Mouse (Mus musculus): ENCODE measurements around the gene Clk2. TPM values are rescaled to one million over a fixed set of nuclear protein-coding genes. Genes with fewer than 3 reads are reported as not detected.

Clk2 gene
- 45.3 and 57.5 TPM in 2 replicates for polyA plus RNA-seq (2011; ENCODE audit: insufficient read length, low read depth, missing spikeins)

DNA sequence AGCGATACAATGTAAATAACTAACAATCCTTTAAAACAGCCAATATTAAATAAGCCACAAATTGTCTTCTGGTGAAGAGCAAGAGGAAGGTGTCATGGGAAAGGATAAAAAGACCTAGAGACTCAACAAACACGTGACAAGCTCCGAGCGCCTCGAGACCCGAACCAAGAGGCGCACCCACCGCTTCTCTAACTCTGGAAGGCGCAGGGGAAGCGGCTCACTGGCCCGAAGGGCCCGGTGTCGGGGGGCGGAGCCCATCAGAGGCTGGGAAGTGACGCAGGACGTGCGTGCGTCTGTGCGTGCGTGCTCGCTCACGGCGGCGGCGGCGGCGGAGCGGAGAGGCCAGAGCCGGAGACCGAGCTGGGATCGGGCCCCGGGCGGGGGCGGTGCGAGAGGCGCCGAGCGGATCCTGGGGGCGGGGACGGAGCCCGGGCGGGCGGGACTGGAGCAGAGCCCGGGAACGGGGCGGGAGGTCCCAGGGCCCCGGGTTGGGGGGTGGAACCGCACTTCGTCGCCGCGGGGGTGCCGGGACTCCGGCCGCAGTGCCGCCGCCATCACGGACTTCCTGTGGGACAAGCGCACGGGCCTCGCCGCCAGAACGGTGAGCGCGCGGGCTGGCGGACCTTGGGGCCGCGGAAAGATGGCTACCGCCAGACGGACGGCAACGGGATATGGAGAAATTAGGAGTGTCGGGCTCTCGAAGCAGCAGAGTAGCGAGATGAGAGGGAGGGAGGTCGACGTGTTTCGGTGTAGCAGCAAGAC lies at the start of gene Clk2:
Clk2 (plus strand) TSS at position 290 of the 762 bp plus-strand sequence.
- H3K4me1 ChIP-seq (ENCODE audit: control insufficient read depth, insufficient read depth, low read length): peaks cover 4% of the 10 kb centered on the region; the same call in 1 of the 2 replicates
- peak within 1 kb of the TSS; percentile 91 for H3K27ac ChIP-seq (ENCODE audit: insufficient read depth, low read length)
- H3K4me3 ChIP-seq (ENCODE audit: insufficient read depth, low read length): peak within 1 kb of the TSS; percentile 86
- TF ChIP-seq CTCF (IDR thresholded peaks at IDR 0.05; ENCODE audit: borderline replicate concordance, insufficient read depth, low read length) (no peak), POLR2A (IDR thresholded peaks at IDR 0.05; ENCODE audit: low read depth, low read length) (peak; percentile 90)

GRCm38 (mm10) chr3:89115522-89115921 lies 49.1 kb upstream of the Clk2 start:
- no peak overlapping the region for H3K27ac ChIP-seq (ENCODE audit: insufficient read depth, low read length)
- no peaks in the 10 kb centered on the region for H3K4me1 ChIP-seq (ENCODE audit: control insufficient read depth, insufficient read depth, low read length)
- no peak for TF ChIP-seq CTCF (IDR thresholded peaks at IDR 0.05; ENCODE audit: borderline replicate concordance, insufficient read depth, low read length)
- no peak for TF ChIP-seq POLR2A (IDR thresholded peaks at IDR 0.05; ENCODE audit: low read depth, low read length)
- H3K4me3 ChIP-seq (ENCODE audit: insufficient read depth, low read length): no peak overlapping the region

DNA sequence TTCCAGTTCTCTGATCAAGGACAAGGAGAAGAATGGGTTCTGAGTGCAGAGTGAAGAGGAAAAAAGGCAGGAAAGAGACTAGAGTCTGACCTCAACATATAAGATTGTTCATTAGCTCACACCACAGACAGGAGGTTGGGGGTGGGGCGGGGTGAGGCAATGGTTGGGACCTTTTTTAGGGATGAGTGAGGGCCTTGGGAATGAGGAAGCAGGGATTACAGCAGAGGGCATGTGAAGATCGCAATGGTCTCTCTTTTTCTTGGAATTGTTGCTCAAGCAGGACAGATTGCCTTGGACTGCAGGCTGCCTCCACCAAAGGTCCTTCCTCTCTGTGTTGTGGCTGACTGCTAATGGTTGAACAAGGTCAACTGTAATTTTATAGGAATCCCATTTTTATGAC lies 41.3 kb upstream of the Clk2 start:
- H3K4me3 ChIP-seq (ENCODE audit: insufficient read depth, low read length): no peak overlapping the region
- peaks cover 9% of the 10 kb centered on the region; the same call in 1 of the 2 replicates for H3K4me1 ChIP-seq (ENCODE audit: control insufficient read depth, insufficient read depth, low read length)
- TF ChIP-seq CTCF (IDR thresholded peaks at IDR 0.05; ENCODE audit: borderline replicate concordance, insufficient read depth, low read length) (no peak), POLR2A (IDR thresholded peaks at IDR 0.05; ENCODE audit: low read depth, low read length) (no peak)
- H3K27ac ChIP-seq (ENCODE audit: insufficient read depth, low read length): peak overlapping the region; percentile 34; the same call in 1 of the 2 replicates

- no peak overlapping the region for H3K27ac ChIP-seq (ENCODE audit: insufficient read depth, low read length)
These were observed 40.4 kb upstream of the Clk2 start for GRCm38 (mm10) chr3:89124241-89124640.

DNA sequence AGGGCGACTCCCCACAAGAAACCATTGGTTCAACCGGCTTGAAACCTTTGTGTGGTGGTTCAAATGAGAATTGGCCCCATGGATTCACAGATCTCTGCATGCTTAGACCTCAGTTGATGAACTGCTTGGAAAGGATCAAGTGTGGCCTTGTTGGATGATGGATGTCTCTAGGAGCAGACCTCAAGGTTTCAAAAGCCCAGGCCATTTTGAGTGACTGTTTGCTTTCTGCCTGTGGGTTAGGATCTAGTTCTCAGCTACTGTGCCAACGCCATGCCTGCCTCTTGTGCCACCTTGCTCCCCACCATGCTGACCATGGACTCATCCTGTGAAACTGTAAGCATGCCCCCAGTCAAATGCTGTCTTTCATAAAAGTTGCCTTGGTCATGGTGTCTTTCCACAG lies 38.6 kb upstream of the Clk2 start:
- Histone ChIP-seq H3K4me1 (ENCODE audit: control insufficient read depth, insufficient read depth, low read length) (peaks cover 9% of the 10 kb centered on the region; the same call in 1 of the 2 replicates), H3K4me3 (ENCODE audit: insufficient read depth, low read length) (no peak overlapping the region), H3K27ac (ENCODE audit: insufficient read depth, low read length) (no peak overlapping the region)
- TF ChIP-seq POLR2A (IDR thresholded peaks at IDR 0.05; ENCODE audit: low read depth, low read length) (no peak), CTCF (IDR thresholded peaks at IDR 0.05; ENCODE audit: borderline replicate concordance, insufficient read depth, low read length) (no peak)

More at GRCm38 (mm10) chr3:89124241-89124640, 40.4 kb upstream of the Clk2 start:
- peaks cover 9% of the 10 kb centered on the region; the same call in 1 of the 2 replicates for H3K4me1 ChIP-seq (ENCODE audit: control insufficient read depth, insufficient read depth, low read length)
- H3K4me3 ChIP-seq (ENCODE audit: insufficient read depth, low read length): no peak overlapping the region
- TF ChIP-seq POLR2A (IDR thresholded peaks at IDR 0.05; ENCODE audit: low read depth, low read length): no peak
- TF ChIP-seq CTCF (IDR thresholded peaks at IDR 0.05; ENCODE audit: borderline replicate concordance, insufficient read depth, low read length): no peak

- Histone ChIP-seq H3K4me1 (ENCODE audit: control insufficient read depth, insufficient read depth, low read length) (no peaks in the 10 kb centered on the region), H3K4me3 (ENCODE audit: insufficient read depth, low read length) (no peak overlapping the region), H3K27ac (ENCODE audit: insufficient read depth, low read length) (no peak overlapping the region)
- TF ChIP-seq POLR2A (IDR thresholded peaks at IDR 0.05; ENCODE audit: low read depth, low read length) (no peak), CTCF (IDR thresholded peaks at IDR 0.05; ENCODE audit: borderline replicate concordance, insufficient read depth, low read length) (no peak)
These were observed 34.7 kb upstream of the Clk2 start for GRCm38 (mm10) chr3:89129908-89130307.

- Histone ChIP-seq H3K4me3 (ENCODE audit: insufficient read depth, low read length) (no peak overlapping the region), H3K27ac (ENCODE audit: insufficient read depth, low read length) (no peak overlapping the region), H3K4me1 (ENCODE audit: control insufficient read depth, insufficient read depth, low read length) (no peaks in the 10 kb centered on the region)
- TF ChIP-seq POLR2A (IDR thresholded peaks at IDR 0.05; ENCODE audit: low read depth, low read length): no peak
- TF ChIP-seq CTCF (IDR thresholded peaks at IDR 0.05; ENCODE audit: borderline replicate concordance, insufficient read depth, low read length): no peak
These were observed 32.8 kb upstream of the Clk2 start for GRCm38 (mm10) chr3:89131816-89132215.

GRCm38 (mm10) chr3:89132285-89133062 lies 32.1 kb upstream of the Clk2 start:
- TF ChIP-seq CTCF (IDR thresholded peaks at IDR 0.05; ENCODE audit: borderline replicate concordance, insufficient read depth, low read length): no peak
- TF ChIP-seq POLR2A (IDR thresholded peaks at IDR 0.05; ENCODE audit: low read depth, low read length): no peak
- Histone ChIP-seq H3K4me1 (ENCODE audit: control insufficient read depth, insufficient read depth, low read length) (no peaks in the 10 kb centered on the region), H3K4me3 (ENCODE audit: insufficient read depth, low read length) (no peak overlapping the region), H3K27ac (ENCODE audit: insufficient read depth, low read length) (no peak overlapping the region)

DNA sequence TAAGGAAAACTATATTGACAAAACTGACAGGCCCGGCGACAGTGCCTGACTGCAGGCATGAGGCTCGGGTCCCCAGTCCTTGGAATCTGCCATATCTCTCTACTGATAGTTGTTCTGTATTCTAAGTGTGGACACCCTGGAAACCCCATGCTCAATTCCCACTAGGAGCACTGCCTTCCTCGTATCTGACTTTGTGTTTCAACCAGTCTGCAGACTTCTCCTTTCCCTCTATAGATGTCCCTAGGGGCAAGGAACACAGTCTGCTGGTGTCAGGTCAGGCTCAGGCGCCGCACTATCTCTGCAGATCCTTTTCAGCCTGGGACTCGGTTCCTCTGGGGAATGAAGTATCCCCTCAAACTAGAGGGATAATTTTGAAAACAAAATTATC lies 31.5 kb upstream of the Clk2 start:
- H3K27ac ChIP-seq (ENCODE audit: insufficient read depth, low read length): no peak overlapping the region
- no peak overlapping the region for H3K4me3 ChIP-seq (ENCODE audit: insufficient read depth, low read length)

More for the DNA sequence above, 31.5 kb upstream of the Clk2 start:
- TF ChIP-seq POLR2A (IDR thresholded peaks at IDR 0.05; ENCODE audit: low read depth, low read length) (no peak), CTCF (IDR thresholded peaks at IDR 0.05; ENCODE audit: borderline replicate concordance, insufficient read depth, low read length) (no peak)
- no peaks in the 10 kb centered on the region for H3K4me1 ChIP-seq (ENCODE audit: control insufficient read depth, insufficient read depth, low read length)
